Mouse (Mus musculus) CH12.LX (cell line): Measurements from ENCODE around the gene Adarb1. TPM values are rescaled to one million over a fixed set of nuclear protein-coding genes. Genes with fewer than 3 reads are reported as not detected.

Source experiments
- DNase-seq: peaks from one replicate; pipeline ENCODE4 v3.0.0-alpha.2; 2013; ENCODE audit errors: extremely low read depth
- H3K27ac ChIP-seq: 2 replicates; pipeline ENCODE4 v1.5.1; 2012; ENCODE audit warnings: low read depth, mild to moderate bottlenecking, control low read depth, moderate library complexity; ENCODE audit not compliant: insufficient read depth
- H3K27me3 ChIP-seq: replicated peaks from 2 replicates; pipeline ENCODE3; 2012; ENCODE audit warnings: inconsistent platforms
- H3K36me3 ChIP-seq, 2 experiments: replicated peaks in 1 of 2; 2 replicates each; pipeline versions ENCODE3 to v1.6.1; 2012; ENCODE audit warnings: inconsistent platforms in 1 of 2, low read length in 1 of 2, mild to moderate bottlenecking in 1 of 2, mixed read lengths in 1 of 2, moderate library complexity in 1 of 2; ENCODE audit not compliant: control insufficient read depth in 1 of 2, insufficient read depth in 1 of 2
- H3K4me1 ChIP-seq, 2 experiments: 2 replicates each; pipeline ENCODE4 v1.6.1; 2012; ENCODE audit warnings: inconsistent platforms in 1 of 2, moderate library complexity in 1 of 2; ENCODE audit not compliant: insufficient read depth in 2 of 2, control insufficient read depth in 1 of 2
- H3K4me2 ChIP-seq: 2 replicates; pipeline ENCODE4 v1.6.1; 2012; ENCODE audit warnings: low read depth, mild to moderate bottlenecking, control low read depth; ENCODE audit not compliant: poor library complexity, insufficient read depth, severe bottlenecking
- H3K4me3 ChIP-seq, 3 experiments: fragments of 150-350 bp in 1 of 3; sonication (generic) in 1 of 3; replicated peaks in 1 of 3; 2 replicates each; pipeline versions ENCODE3 to v1.5.1; 2011 to 2012; ENCODE audit warnings: low read depth in 2 of 3, low read length in 2 of 3, mild to moderate bottlenecking in 2 of 3, moderate library complexity in 2 of 3, control low read depth in 1 of 3, improper control_type of control experiment in 1 of 3, inconsistent platforms in 1 of 3, mixed read lengths in 1 of 3; ENCODE audit not compliant: poor library complexity in 1 of 3
- H3K79me2 ChIP-seq: replicated peaks from 2 replicates; pipeline ENCODE4 v1.6.1; 2012; ENCODE audit warnings: mild to moderate bottlenecking, moderate library complexity; ENCODE audit not compliant: control insufficient read depth, poor library complexity, insufficient read depth, severe bottlenecking; ENCODE audit errors: extremely low read depth
- H3K9ac ChIP-seq: 2 replicates; pipeline ENCODE4 v1.6.1; 2012; ENCODE audit warnings: low read depth, mild to moderate bottlenecking, control low read depth, moderate library complexity; ENCODE audit not compliant: insufficient read depth
- H3K9me3 ChIP-seq: replicated peaks from 2 replicates; pipeline ENCODE3; 2012; ENCODE audit warnings: low read length, inconsistent platforms, mixed read lengths
- CHD2 ChIP-seq: IDR thresholded peaks from 2 replicates; pipeline ENCODE4 v1.6.1; 2011; ENCODE audit warnings: low read length, improper control_type of control experiment
- E2F4 ChIP-seq: IDR thresholded peaks from 2 replicates; pipeline ENCODE4 v1.6.1; 2011; ENCODE audit warnings: low read depth, low read length, improper control_type of control experiment; ENCODE audit not compliant: insufficient replicate concordance
- ELF1 ChIP-seq: IDR thresholded peaks from 2 replicates; pipeline ENCODE4 v1.6.1; 2014; ENCODE audit warnings: low read depth, mild to moderate bottlenecking, inconsistent platforms, low read length, improper control_type of control experiment
- ETS1 ChIP-seq: conservative IDR thresholded peaks from 2 replicates; pipeline ENCODE4 v1.6.1; 2012; ENCODE audit warnings: low read depth, mild to moderate bottlenecking, inconsistent platforms, low read length, improper control_type of control experiment, moderate library complexity
- GABPA ChIP-seq: IDR thresholded peaks from 2 replicates; pipeline ENCODE4 v1.6.1; 2012; ENCODE audit warnings: low read depth, low read length, improper control_type of control experiment, inconsistent platforms; ENCODE audit not compliant: insufficient replicate concordance
- IRF4 ChIP-seq: IDR thresholded peaks from 2 replicates; pipeline ENCODE4 v1.6.1; 2014; ENCODE audit warnings: low read depth, mild to moderate bottlenecking, inconsistent platforms, low read length, improper control_type of control experiment
- JUN ChIP-seq: IDR thresholded peaks from 2 replicates; pipeline ENCODE4 v1.6.1; 2011; ENCODE audit warnings: low read depth, mild to moderate bottlenecking, low read length, improper control_type of control experiment, moderate library complexity; ENCODE audit not compliant: insufficient read depth
- MAFK ChIP-seq: IDR thresholded peaks from 2 replicates; pipeline ENCODE4 v1.6.1; 2011; ENCODE audit warnings: low read length, improper control_type of control experiment; ENCODE audit not compliant: insufficient replicate concordance
- MAX ChIP-seq: IDR thresholded peaks from 2 replicates; pipeline ENCODE4 v1.6.1; 2011; ENCODE audit warnings: low read length, improper control_type of control experiment
- NRF1 ChIP-seq: IDR thresholded peaks from 2 replicates; pipeline ENCODE4 v1.6.1; 2014; ENCODE audit warnings: low read depth, mild to moderate bottlenecking, inconsistent platforms, low read length, improper control_type of control experiment, moderate library complexity
- PAX5 ChIP-seq: IDR thresholded peaks from 2 replicates; pipeline ENCODE4 v1.6.1; 2012; ENCODE audit warnings: low read length, inconsistent platforms, mixed read lengths
- POLR2A ChIP-seq: IDR thresholded peaks from 2 replicates; pipeline ENCODE4 v1.6.1; 2011; ENCODE audit warnings: low read depth, mild to moderate bottlenecking, improper control_type of control experiment, low read length
- POLR2AphosphoS2 ChIP-seq: IDR thresholded peaks from 2 replicates; pipeline ENCODE4 v1.6.1; 2011; ENCODE audit warnings: low read depth, low read length, improper control_type of control experiment
- RCOR1 ChIP-seq: conservative IDR thresholded peaks from 2 replicates; pipeline ENCODE4 v1.6.1; 2012; ENCODE audit warnings: low read depth, mild to moderate bottlenecking, inconsistent platforms, low read length, improper control_type of control experiment
- TBP ChIP-seq: conservative IDR thresholded peaks from 2 replicates; pipeline ENCODE4 v1.6.1; 2011; ENCODE audit warnings: low read depth, low read length, improper control_type of control experiment
- UBTF ChIP-seq: IDR thresholded peaks from 2 replicates; pipeline ENCODE4 v1.6.1; 2012; ENCODE audit warnings: low read depth, mild to moderate bottlenecking, inconsistent platforms, low read length, improper control_type of control experiment, moderate library complexity
- USF1 ChIP-seq: IDR thresholded peaks from 2 replicates; pipeline ENCODE4 v1.6.1; 2014; ENCODE audit warnings: low read depth, mild to moderate bottlenecking, inconsistent platforms, low read length, improper control_type of control experiment
- ZKSCAN1 ChIP-seq: IDR thresholded peaks from 2 replicates; pipeline ENCODE4 v1.6.1; 2012; ENCODE audit warnings: low read depth, inconsistent platforms, low read length, improper control_type of control experiment, borderline replicate concordance
- ZMIZ1 ChIP-seq: IDR thresholded peaks from 2 replicates; pipeline ENCODE4 v1.6.1; 2012; ENCODE audit warnings: low read depth, mild to moderate bottlenecking, inconsistent platforms, low read length, improper control_type of control experiment
- ZNF384 ChIP-seq: IDR thresholded peaks from 2 replicates; pipeline ENCODE4 v1.6.1; 2012; ENCODE audit warnings: low read depth, low read length, improper control_type of control experiment, inconsistent platforms
- dilution Hi-C: fragments of 300-500 bp; cut with MboI; formaldehyde crosslinking; loops from 2 replicates; pipeline ENCODE4 v1.14.3; 2020; ENCODE audit warnings: low sequenced_read_pairs; ENCODE audit not compliant: extremely low pct_unique_long_range_greater_than_20kb, extremely low pct_ligation_motif_present
- in situ Hi-C: fragments of 300-500 bp; cut with MboI; formaldehyde crosslinking; loops from 3 replicates; pipeline ENCODE4 v1.14.3; 2019; ENCODE audit warnings: low sequenced_read_pairs, low pct_ligation_motif_present, low pct_unique_long_range_greater_than_20kb, mixed read lengths
- polyA plus RNA-seq: library from polyadenylated mRNA; unstranded; fragments of >175 nt; gene quantifications from 2 replicates; pipeline ENCODE4 v1.2.1, GENCODE M21; 2012; ENCODE audit warnings: low read depth; ENCODE audit not compliant: insufficient read length
- total RNA-seq, 2 experiments: library from RNA; depleted of rRNA; stranded (reverse); fragments of 300-350 nt in 1 of 2; fragments of >200 nt in 1 of 2; gene quantifications; 2 replicates each; pipeline ENCODE4 v1.2.3; 2012 to 2014

Gene Adarb1
- total and polyA plus RNA-seq, 3 experiments, result 1.7 to 3.5 (median 2.4) TPM

DNA sequence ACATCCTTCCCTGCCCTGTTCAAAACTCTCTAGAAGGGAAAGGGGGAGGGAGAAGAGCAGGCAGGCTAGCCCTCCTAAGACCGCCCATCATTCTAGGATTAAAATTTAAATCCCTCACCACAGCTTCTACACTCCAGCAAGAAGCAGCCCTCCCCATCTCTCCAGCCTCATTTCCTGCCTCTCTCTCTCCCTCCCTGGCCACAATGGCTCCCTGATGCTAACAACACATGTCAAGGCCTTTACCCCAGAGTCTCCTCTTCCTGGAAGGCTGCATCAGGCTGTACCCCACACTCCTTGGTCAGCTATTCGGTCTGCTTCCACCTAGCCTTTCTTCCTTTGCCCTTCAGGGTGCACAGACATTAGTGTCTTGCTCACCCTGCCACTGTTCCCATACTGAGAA, 4.3 kb downstream of the Adarb1 start:
- in situ Hi-C loops, result no loop called here
- H3K27ac ChIP-seq, result no peak overlapping the region
- H3K36me3 ChIP-seq, result no peaks in the 10 kb centered on the region
- no peak overlapping the region for H3K4me2 ChIP-seq
- DNase-seq, result no peak
- dilution Hi-C loops, result no loop called here
- no peak for TF ChIP-seq MAX
- no peak for TF ChIP-seq CHD2
- no peak for TF ChIP-seq JUN
- TF ChIP-seq ZKSCAN1, result no peak
- TF ChIP-seq NRF1, result no peak
- no peak for TF ChIP-seq E2F4
- TF ChIP-seq ZNF384, result no peak
- no peak for TF ChIP-seq POLR2AphosphoS2
- no peak for TF ChIP-seq POLR2A
- peaks cover 16% of the 10 kb centered on the region for H3K27me3 ChIP-seq
- no peak overlapping the region for H3K9ac ChIP-seq
- no peaks in the 10 kb centered on the region for H3K79me2 ChIP-seq
- peaks cover 10 to 22% of the 10 kb centered on the region in 2 experiments; a peak in 3 of 4 replicates for H3K4me1 ChIP-seq
- H3K4me3 ChIP-seq, result no peak overlapping the region
- peaks cover 5% of the 10 kb centered on the region for H3K9me3 ChIP-seq

DNA sequence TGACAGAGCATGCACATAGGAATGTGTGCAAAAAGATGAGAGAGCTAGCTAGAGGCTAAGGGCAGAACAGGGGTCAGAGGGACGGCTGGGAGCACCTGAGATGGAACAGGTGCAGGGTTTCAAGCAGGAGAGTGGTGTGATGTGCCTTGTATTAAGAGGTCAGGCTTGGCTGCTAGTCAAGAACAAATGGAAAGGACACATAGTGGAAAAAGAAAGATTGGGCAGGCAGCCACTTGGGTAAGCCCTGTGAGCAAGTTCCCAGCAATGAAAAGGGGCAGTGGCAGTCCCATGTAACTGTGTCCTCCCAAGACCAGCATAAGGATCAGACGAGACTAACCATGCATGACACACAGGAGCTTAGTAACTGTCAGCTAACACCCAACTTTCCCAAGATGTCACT, 8.9 kb downstream of the Adarb1 start:
- Histone ChIP-seq H3K4me2 (no peak overlapping the region), H3K4me1 (peaks cover 4 to 5% of the 10 kb centered on the region in 2 experiments; a peak in 2 of 4 replicates), H3K36me3 (no peaks in the 10 kb centered on the region), H3K9me3 (no peaks in the 10 kb centered on the region), H3K27ac (no peak overlapping the region), H3K79me2 (no peaks in the 10 kb centered on the region), H3K4me3 (no peak overlapping the region), H3K27me3 (peaks cover 1% of the 10 kb centered on the region), H3K9ac (no peak overlapping the region)
- DNase-seq, result no peak
- in situ Hi-C loops, result no loop called here
- dilution Hi-C loops, result no loop called here
- TF ChIP-seq E2F4 (no peak), CHD2 (no peak), RCOR1 (no peak), USF1 (no peak), PAX5 (no peak), TBP (no peak), UBTF (no peak), ETS1 (no peak), GABPA (no peak), MAX (no peak), IRF4 (no peak), MAFK (no peak), ZMIZ1 (no peak), ZKSCAN1 (no peak), ELF1 (no peak)
